20 mouse cellular contexts compared by ENCODE assay signal in genomic region chr10:115125550-115125949, GRCm38 (mm10). TPM values are rescaled to one million over a fixed set of nuclear protein-coding genes. Genes with fewer than 3 reads are reported as not detected.
A peak's percentile ranks its signal among the peaks of the same experiment; 100 is the strongest.
DNase-seq lines count a peak whose midpoint lies in the region; ATAC-seq lines count a peak whose summit lies in the region.
"Had no signal": no experiment of that assay in that cellular context is flagged by ENCODE, and none has a peak within 500 bp of the region (broad histone marks: within the 10 kb centered on the region; RNA-seq: fewer than 3 reads in every experiment).

No protein-coding gene starts in this region.

- H3K9me3 ChIP-seq in forebrain, embryonic 13.5 days (replicated peaks) = no peaks in the 10 kb centered on the region
- H3K9me3 ChIP-seq in forebrain, embryonic 10.5 days = no peaks in the 10 kb centered on the region
- no peaks in the 10 kb centered on the region for H3K9me3 ChIP-seq in lung, embryonic 15.5 days
- H3K9me3 ChIP-seq in forebrain, embryonic 14.5 days (replicated peaks; ENCODE audit: control insufficient read depth, low read length) = no peaks in the 10 kb centered on the region
- H3K9me3 ChIP-seq in midbrain, embryonic 16.5 days (replicated peaks; ENCODE audit: control insufficient read depth, low read length, poor library complexity, severe bottlenecking) = no peaks in the 10 kb centered on the region
- H3K9me3 ChIP-seq: hindbrain, embryonic 12.5 days had no signal

- H3K27ac ChIP-seq in forebrain, embryonic 13.5 days = no peak overlapping the region
- no peak overlapping the region for H3K27ac ChIP-seq in forebrain, embryonic 10.5 days
- no peak overlapping the region for H3K27ac ChIP-seq in lung, embryonic 15.5 days
- H3K27ac ChIP-seq in forebrain, embryonic 14.5 days (ENCODE audit: low read depth, low read length) = no peak overlapping the region
- no peak overlapping the region for H3K27ac ChIP-seq in midbrain, embryonic 16.5 days (ENCODE audit: low read length)
- H3K27ac ChIP-seq: hindbrain, embryonic 12.5 days; layer of hippocampus, adult 2 months had no signal

- no peaks in the 10 kb centered on the region for H3K36me3 ChIP-seq in forebrain, embryonic 13.5 days (ENCODE audit: poor library complexity, severe bottlenecking)
- H3K36me3 ChIP-seq in forebrain, embryonic 10.5 days (replicated peaks) = no peaks in the 10 kb centered on the region
- H3K36me3 ChIP-seq in lung, embryonic 15.5 days = no peaks in the 10 kb centered on the region
- H3K36me3 ChIP-seq in forebrain, embryonic 14.5 days (ENCODE audit: control insufficient read depth, insufficient read depth, low read length) = no peaks in the 10 kb centered on the region
- no peaks in the 10 kb centered on the region for H3K36me3 ChIP-seq in midbrain, embryonic 16.5 days (ENCODE audit: control insufficient read depth, insufficient read depth, low read length)
- H3K36me3 ChIP-seq: hindbrain, embryonic 12.5 days had no signal

- 22% methylated on average over 5 of the region's 5 CpGs for WGBS in forebrain, embryonic 13.5 days
- WGBS in forebrain, embryonic 10.5 days = 51% methylated on average over 5 of the region's 5 CpGs
- 7% methylated on average over 5 of the region's 5 CpGs for WGBS in lung, embryonic 15.5 days
- WGBS in forebrain, embryonic 14.5 days = 27% methylated on average over 5 of the region's 5 CpGs
- 18% methylated on average over 5 of the region's 5 CpGs for WGBS in midbrain, embryonic 16.5 days

- no peaks in the 10 kb centered on the region for H3K27me3 ChIP-seq in forebrain, embryonic 13.5 days
- no peaks in the 10 kb centered on the region for H3K27me3 ChIP-seq in forebrain, embryonic 10.5 days (ENCODE audit: poor library complexity, severe bottlenecking)
- no peaks in the 10 kb centered on the region for H3K27me3 ChIP-seq in lung, embryonic 15.5 days
- H3K27me3 ChIP-seq in forebrain, embryonic 14.5 days (replicated peaks; ENCODE audit: control insufficient read depth, insufficient read depth, low read length) = no peaks in the 10 kb centered on the region
- H3K27me3 ChIP-seq in midbrain, embryonic 16.5 days (ENCODE audit: control insufficient read depth, insufficient read depth, low read depth, low read length) = no peaks in the 10 kb centered on the region
- H3K27me3 ChIP-seq: hindbrain, embryonic 12.5 days had no signal

- no peak overlapping the region for H3K9ac ChIP-seq in forebrain, embryonic 13.5 days
- H3K9ac ChIP-seq in lung, embryonic 15.5 days = no peak overlapping the region
- no peak overlapping the region for H3K9ac ChIP-seq in forebrain, embryonic 14.5 days (ENCODE audit: low read length)
- no peak overlapping the region for H3K9ac ChIP-seq in midbrain, embryonic 16.5 days (ENCODE audit: low read depth, low read length)
- H3K9ac ChIP-seq: hindbrain, embryonic 12.5 days had no signal

- DNase-seq in forebrain, embryonic 10.5 days (ENCODE audit: extremely low spot score, low spot score) = no peak
- DNase-seq in lung, postnatal 14 days = no peak
- DNase-seq in forebrain, embryonic 14.5 days (ENCODE audit: low spot score) = peak; percentile 31
- no peak for DNase-seq in cerebellum, adult 8-10 months
- DNase-seq: adrenal gland, postnatal 14 days; B cell, adult 2 months; cerebellum, postnatal 10 days; kidney, postnatal 10 days; left cerebral cortex, postnatal 4 days; lung, adult 2 months; spleen, adult 18-20 months; thymus, adult 18-20 months had no signal

- ATAC-seq in forebrain, embryonic 13.5 days = no peak; the same call in 1 of the 2 replicates
- ATAC-seq in lung, embryonic 15.5 days (ENCODE audit: borderline replicate concordance, extremely low read depth, low FRiP score, low TSS enrichment) = no peak
- ATAC-seq in forebrain, embryonic 14.5 days = no peak
- no peak for ATAC-seq in midbrain, embryonic 16.5 days
- ATAC-seq: intestine, embryonic 16.5 days had no signal

- H3K4me3 ChIP-seq in forebrain, embryonic 13.5 days = no peak overlapping the region
- H3K4me3 ChIP-seq in forebrain, embryonic 10.5 days = no peak overlapping the region
- no peak overlapping the region for H3K4me3 ChIP-seq in lung, embryonic 15.5 days
- H3K4me3 ChIP-seq in forebrain, embryonic 14.5 days (ENCODE audit: low read depth, low read length) = no peak overlapping the region
- no peak overlapping the region for H3K4me3 ChIP-seq in midbrain, embryonic 16.5 days (ENCODE audit: low read depth, low read length)
- H3K4me3 ChIP-seq: hindbrain, embryonic 12.5 days; layer of hippocampus, adult 2 months had no signal

- peaks cover 16% of the 10 kb centered on the region for H3K4me1 ChIP-seq in forebrain, embryonic 13.5 days
- peaks cover 17% of the 10 kb centered on the region for H3K4me1 ChIP-seq in forebrain, embryonic 10.5 days
- H3K4me1 ChIP-seq in lung, embryonic 15.5 days = 0 out of 2 replicates have a peak, but pooled peaks cover 7% of the 10 kb centered on the region
- peaks cover 2% of the 10 kb centered on the region for H3K4me1 ChIP-seq in forebrain, embryonic 14.5 days (ENCODE audit: control insufficient read depth, insufficient read depth, low read length)
- H3K4me1 ChIP-seq in midbrain, embryonic 16.5 days (ENCODE audit: control insufficient read depth, insufficient read depth, low read length) = peaks cover 6% of the 10 kb centered on the region

- peak overlapping the region; percentile 6; the same call in 1 of the 2 replicates for H3K4me2 ChIP-seq in forebrain, embryonic 13.5 days
- H3K4me2 ChIP-seq in lung, embryonic 15.5 days = peak overlapping the region; percentile 29
- peak overlapping the region; percentile 24; the same call in 1 of the 2 replicates for H3K4me2 ChIP-seq in forebrain, embryonic 14.5 days (ENCODE audit: low read length)
- H3K4me2 ChIP-seq in midbrain, embryonic 16.5 days (ENCODE audit: low read length) = peak overlapping the region; percentile 29
- H3K4me2 ChIP-seq: hindbrain, embryonic 12.5 days had no signal

RNA-seq across cellular contexts. Expression of gene Tph2, which starts 59.3 kb away (rescaled TPM):
- 0.06 and 0.10 TPM in 2 replicates for polyA plus RNA-seq in forebrain, embryonic 13.5 days (2015; fragmentation: Nextera tagmentation; extraction: Ambion mirVana)
- polyA plus RNA-seq in forebrain, embryonic 10.5 days (2016; fragmentation: Nextera tagmentation; extraction: Ambion mirVana) = not detected in 2 replicates
- polyA plus RNA-seq in lung, embryonic 15.5 days (2015; fragmentation: Nextera tagmentation; extraction: Ambion mirVana) = 0.07 TPM in 1 of 2 replicates, not detected in the other
- 0.07 and 0.19 TPM in 2 replicates for polyA plus RNA-seq in forebrain, embryonic 14.5 days (2014; fragmentation: Nextera tagmentation; extraction: Ambion mirVana)
- 8.6 and 10.2 TPM in 2 replicates for polyA plus RNA-seq in midbrain, embryonic 16.5 days (2015; fragmentation: Nextera tagmentation; extraction: Ambion mirVana)
- polyA plus RNA-seq: intestine, embryonic 16.5 days; liver, adult 2 months; lung, adult 2 months; stomach, embryonic 14.5 days had no signal
